Mouse (Mus musculus): ENCODE data around the gene Sod2. TPM values are rescaled to one million over a fixed set of nuclear protein-coding genes. Genes with fewer than 3 reads are reported as not detected.
"Not testable (repeated sequence)": the region's sequence is repeated elsewhere in the genome, so short reads cannot be mapped to it uniquely, and the experiment has no call there.

The Sod2 gene
- polyA plus RNA-seq, 1 experiment, result 499 TPM

GRCm38 (mm10) chr17:13009887-13010286 lies 3.2 kb downstream of the Sod2 start:
- no peak for DNase-seq (ENCODE audit: low read depth)

DNA sequence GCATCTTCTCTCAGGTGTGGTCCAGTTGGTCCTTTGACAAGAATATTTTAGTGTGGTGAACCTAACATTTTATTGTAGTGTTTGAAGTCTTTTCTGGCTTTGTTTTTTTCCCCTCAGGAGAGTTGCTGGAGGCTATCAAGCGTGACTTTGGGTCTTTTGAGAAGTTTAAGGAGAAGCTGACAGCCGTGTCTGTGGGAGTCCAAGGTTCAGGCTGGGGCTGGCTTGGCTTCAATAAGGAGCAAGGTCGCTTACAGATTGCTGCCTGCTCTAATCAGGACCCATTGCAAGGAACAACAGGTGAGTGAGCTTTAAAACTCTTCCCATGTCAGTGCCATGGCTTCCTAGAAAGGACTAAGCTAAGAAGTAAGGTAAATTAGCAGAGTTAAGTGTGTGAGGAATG lies 6.7 kb downstream of the Sod2 start:
- DNase-seq (ENCODE audit: low read depth), result no peak

GRCm38 (mm10) chr17:13036627-13037192 lies 30.1 kb downstream of the Sod2 start:
- not testable (repeated sequence) for DNase-seq (ENCODE audit: low read depth)

DNA sequence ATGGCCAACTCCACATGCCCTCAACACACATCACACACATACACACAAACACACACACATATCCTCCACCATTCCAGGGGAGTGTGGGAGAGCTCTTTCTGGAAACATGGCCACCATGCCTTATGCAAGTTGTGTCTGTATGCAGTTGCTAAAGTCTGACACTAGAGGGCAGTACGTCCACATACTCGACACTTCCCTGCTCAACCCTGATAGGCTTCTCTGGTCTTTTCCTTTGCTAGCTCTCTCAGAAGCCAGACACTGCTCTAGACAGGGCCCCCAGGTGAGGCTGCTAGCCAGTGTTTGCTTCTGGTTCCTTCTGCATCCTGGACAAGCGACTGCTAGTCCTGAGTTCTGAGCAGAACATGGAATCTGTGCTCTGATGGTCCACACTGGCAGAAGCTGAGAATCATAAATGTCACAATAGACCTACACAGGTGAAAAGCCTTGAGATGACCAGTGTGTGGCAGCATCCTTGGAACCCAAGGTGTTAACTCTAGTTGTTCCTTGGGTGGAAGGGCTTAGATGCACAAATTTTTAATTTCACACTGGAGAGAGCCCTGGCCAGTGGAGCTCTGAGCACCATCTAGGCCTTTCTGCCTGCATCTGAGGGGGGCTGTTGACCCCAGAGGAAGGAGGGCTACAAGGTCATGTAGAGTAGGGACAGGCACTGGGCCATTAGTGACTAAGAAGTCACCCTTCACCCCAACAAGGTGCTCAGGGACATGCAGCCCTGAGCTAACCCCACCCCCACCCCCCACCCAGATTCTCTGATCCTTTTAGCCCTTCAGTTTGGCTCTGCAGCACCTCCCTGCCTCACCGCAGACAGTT lies 37.4 kb downstream of the Sod2 start:
- not testable (repeated sequence) for DNase-seq (ENCODE audit: low read depth)

GRCm38 (mm10) chr17:13052124-13052813 lies 45.6 kb downstream of the Sod2 start, which contains the start of gene Gpr31b:
Gpr31b (minus strand) TSS chr17:13052296.
- not testable (repeated sequence) for DNase-seq (ENCODE audit: low read depth)

DNA sequence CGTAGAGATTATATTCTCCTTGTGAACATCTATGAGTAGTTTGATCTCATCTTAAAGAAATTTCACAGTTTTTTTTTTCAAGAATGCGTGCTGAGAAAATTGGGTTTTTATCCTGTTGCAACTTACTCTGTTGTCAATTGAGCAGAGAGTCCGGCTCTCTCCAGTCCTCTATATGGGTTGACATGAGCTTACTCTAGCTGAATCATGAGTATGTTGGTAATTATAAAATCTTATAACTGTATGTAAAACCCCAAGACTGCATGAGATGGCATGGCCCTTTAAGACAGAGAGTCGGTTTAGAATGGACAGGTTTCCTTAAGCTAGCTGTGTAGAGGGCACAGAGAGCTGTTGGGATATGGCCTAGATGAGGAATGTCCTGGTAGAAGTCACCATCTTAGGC lies 54.2 kb downstream of the Sod2 start, which contains the start of gene Tcp10b:
TSS of gene Tcp10b (plus strand) at position 301 of the 400 bp plus-strand sequence.
- not testable (repeated sequence) for DNase-seq (ENCODE audit: low read depth)

DNA sequence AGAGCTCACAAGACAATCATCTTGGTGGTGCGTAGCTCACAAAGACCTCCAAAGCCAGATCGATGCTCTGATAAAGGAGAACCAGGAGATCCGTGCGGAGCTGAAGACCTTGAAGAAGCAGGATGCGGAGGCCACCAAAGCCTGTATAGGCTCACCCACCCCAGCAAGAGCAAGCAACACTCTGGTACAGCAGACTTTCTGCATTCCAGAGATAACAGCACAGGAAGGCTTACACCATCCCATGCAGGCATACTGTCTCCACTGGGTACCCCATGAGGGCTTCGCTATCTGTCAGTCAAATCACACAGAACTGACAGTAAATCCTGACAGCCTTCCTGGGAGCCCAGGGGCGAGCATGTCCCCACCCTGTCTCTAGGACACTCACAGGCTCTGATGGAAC lies 56.2 kb downstream of the Sod2 start:
- DNase-seq (ENCODE audit: low read depth), result not testable (repeated sequence)

- not testable (repeated sequence) for DNase-seq (ENCODE audit: low read depth)
Measured at GRCm38 (mm10) chr17:13067864-13068385, 61.3 kb downstream of the Sod2 start.

DNA sequence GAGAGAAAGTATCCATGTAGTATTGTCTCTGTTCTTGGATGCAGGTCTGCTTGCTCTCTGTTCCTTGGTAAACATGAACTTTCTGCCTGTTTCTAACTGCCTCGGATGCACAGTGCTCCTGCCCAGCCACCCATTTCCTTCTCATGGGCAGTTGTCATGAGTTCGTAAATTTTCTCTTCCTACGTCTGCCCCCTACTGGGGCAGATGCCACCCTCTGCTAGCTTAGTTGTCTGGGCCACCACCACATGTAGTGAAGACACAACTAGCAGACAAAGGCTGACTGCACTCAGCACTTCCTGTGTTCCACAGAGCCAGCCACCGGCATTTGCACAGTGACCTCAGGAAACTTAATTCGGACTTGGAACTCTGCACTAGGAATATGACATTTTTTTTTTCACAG lies 62.6 kb downstream of the Sod2 start:
- DNase-seq (ENCODE audit: low read depth), result not testable (repeated sequence)

Other genes starting within 250 kb of the Sod2 start
- 15.7 and 20.0 TPM in 2 replicates for gene Igf2r, start 237.2 kb upstream of the Sod2 start, polyA plus RNA-seq (2012; rRNA removed)
- 0.19 and 0.27 TPM in 2 replicates for gene Mas1, start 138.7 kb upstream of the Sod2 start, polyA plus RNA-seq (2012; rRNA removed)
- gene Mrgprh, start 130.8 kb upstream of the Sod2 start, polyA plus RNA-seq (2012; rRNA removed), result 0.46 and 0.53 TPM in 2 replicates
- gene Pnldc1, start 96.6 kb upstream of the Sod2 start, polyA plus RNA-seq (2012; rRNA removed), result 4.4 and 5.2 TPM in 2 replicates
- 76.0 and 91.3 TPM in 2 replicates for gene Tcp1, start 91.1 kb upstream of the Sod2 start, polyA plus RNA-seq (2012; rRNA removed)
- gene Mrpl18, start 90.5 kb upstream of the Sod2 start, polyA plus RNA-seq (2012; rRNA removed), result 26.7 and 27.6 TPM in 2 replicates
- gene Acat3, start 66.2 kb upstream of the Sod2 start, polyA plus RNA-seq (2012; rRNA removed), result 8.9 and 10.2 TPM in 2 replicates
- gene Acat2, start 46.1 kb upstream of the Sod2 start, polyA plus RNA-seq (2012; rRNA removed), result 85.2 and 92.9 TPM in 2 replicates
- 19.7 and 23.7 TPM in 2 replicates for gene Wtap, start 12.7 kb upstream of the Sod2 start, polyA plus RNA-seq (2012; rRNA removed)
- gene Gpr31b, start 45.5 kb downstream of the Sod2 start, polyA plus RNA-seq (2012; rRNA removed), result 0.39 and 0.42 TPM in 2 replicates
- gene Tcp10b, start 54.3 kb downstream of the Sod2 start, polyA plus RNA-seq (2012; rRNA removed), result 0.73 and 0.85 TPM in 2 replicates
- gene Unc93a, start 125.0 kb downstream of the Sod2 start, polyA plus RNA-seq (2012; rRNA removed), result 1.2 and 1.8 TPM in 2 replicates
- gene Smok2a, start 214.3 kb downstream of the Sod2 start, polyA plus RNA-seq (2012; rRNA removed), result not detected in 2 replicates
- not detected in 2 replicates for gene Smok2b, start 223.4 kb downstream of the Sod2 start, polyA plus RNA-seq (2012; rRNA removed)

Data from gonadal fat pad, adult 2 months (tissue).